Mouse (Mus musculus) hindbrain, embryonic 14.5 days (tissue): ENCODE measurements around the gene Nrp2. TPM values are rescaled to one million over a fixed set of nuclear protein-coding genes. Genes with fewer than 3 reads are reported as not detected.

Source experiments
- ATAC-seq: fragments of 200-750 bp; cut with Nextera tagmentation; 2 replicates; pipeline ENCODE4 v1.8.0; 2017; ENCODE audit warnings: moderate number of reproducible peaks, mild to moderate bottlenecking, moderate TSS enrichment, moderate library complexity; ENCODE audit not compliant: low FRiP score
- DNase-seq: peaks from one replicate; pipeline ENCODE4 v3.0.0-alpha.2; 2015; ENCODE audit warnings: low spot score
- H3K27ac ChIP-seq: fragments of 300-500 bp; sonication (generic); 2 replicates; pipeline ENCODE4 v1.5.1; 2014; ENCODE audit warnings: mild to moderate bottlenecking, moderate library complexity
- H3K27me3 ChIP-seq: fragments of 300-500 bp; sonication (generic); 2 replicates; pipeline ENCODE4 v1.6.1; 2014; ENCODE audit warnings: mild to moderate bottlenecking, low read length, mixed read lengths; ENCODE audit not compliant: control insufficient read depth, insufficient read depth
- H3K36me3 ChIP-seq: fragments of 300-500 bp; sonication (generic); replicated peaks from 2 replicates; pipeline ENCODE4 v1.6.1; 2014; ENCODE audit not compliant: control insufficient read depth, insufficient read depth
- H3K4me1 ChIP-seq: fragments of 300-500 bp; sonication (generic); replicated peaks from 2 replicates; pipeline ENCODE4 v1.6.1; 2014; ENCODE audit warnings: antibody characterized with exemption, low read length, mixed read lengths; ENCODE audit not compliant: control insufficient read depth, insufficient read depth
- H3K4me2 ChIP-seq: fragments of 300-500 bp; sonication (generic); replicated peaks from 2 replicates; pipeline ENCODE4 v1.6.1; 2014; ENCODE audit warnings: mild to moderate bottlenecking, moderate library complexity
- H3K4me3 ChIP-seq: fragments of 300-500 bp; sonication (generic); replicated peaks from 2 replicates; pipeline ENCODE4 v1.5.1; 2014; ENCODE audit warnings: mild to moderate bottlenecking, low read length
- H3K9ac ChIP-seq: fragments of 300-500 bp; sonication (generic); 2 replicates; pipeline ENCODE4 v1.6.1; 2014
- H3K9me3 ChIP-seq: fragments of 300-500 bp; sonication (generic); 2 replicates; pipeline ENCODE4 v1.6.1; 2016; ENCODE audit warnings: low read length; ENCODE audit not compliant: control insufficient read depth
- WGBS: fragments of 180-500 bp; shearing (Covaris S2); extraction: QIAGEN DNeasy Blood & Tissue Kit; methylation state at CpG from one replicate; pipeline ENCODE4 v1.1.7; 2014; 5-methylcytosine and 5-hydroxymethylcytosine counted together
- polyA plus RNA-seq: library from polyadenylated mRNA; unstranded; fragments of >200 nt; fragmentation: Nextera tagmentation; extraction: Ambion mirVana; gene quantifications from 2 replicates; pipeline ENCODE4 v1.2.1, GENCODE M21; 2014

Gene Nrp2
- polyA plus RNA-seq, 1 experiment from 2014 or later: 34.5 TPM

DNA sequence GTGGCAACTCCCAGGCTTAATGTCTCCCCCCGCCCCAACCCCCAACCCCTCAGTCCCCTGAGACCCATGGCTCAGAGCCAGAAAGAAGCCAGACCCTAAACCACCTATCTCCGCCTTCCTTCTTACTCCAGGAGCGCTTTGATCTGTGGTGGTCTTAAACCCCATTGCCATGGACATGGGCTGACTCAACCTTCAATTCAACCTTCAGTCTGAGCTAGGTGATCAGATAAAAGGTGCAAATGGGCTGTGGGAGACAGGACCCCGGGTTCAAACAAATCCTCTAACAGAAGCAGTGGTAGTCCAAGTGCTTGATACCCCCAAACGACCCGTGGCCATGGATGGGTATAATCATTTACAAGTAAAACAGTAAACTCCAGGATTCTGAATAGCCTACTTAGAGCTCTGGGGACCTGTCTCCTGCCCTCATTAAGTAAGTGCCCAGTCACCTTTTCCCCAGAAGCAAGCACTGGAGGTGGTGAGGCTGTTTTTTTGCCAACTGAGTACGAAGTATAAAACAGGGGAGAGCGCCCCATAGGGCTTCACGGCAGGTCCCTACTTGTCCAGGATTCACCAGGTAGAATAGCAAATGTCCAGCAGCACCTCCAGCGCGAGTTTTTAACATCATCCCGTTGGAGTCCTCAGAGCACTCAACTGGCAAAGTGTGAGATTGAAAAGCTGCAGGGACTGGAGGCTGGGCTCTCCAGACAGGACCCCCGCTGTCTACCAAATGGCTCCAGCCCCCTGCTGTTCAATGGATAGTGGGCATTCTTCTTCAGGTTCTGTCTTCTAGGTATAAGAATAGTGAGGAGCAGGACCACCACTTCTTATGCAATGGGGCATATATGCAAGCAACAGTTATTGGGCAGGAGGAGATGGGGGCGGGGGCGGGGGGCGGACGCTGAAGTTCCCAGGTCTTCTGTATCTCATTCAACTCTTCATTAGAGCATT, 5.1 kb downstream of the Nrp2 start:
- ATAC-seq (no peak), DNase-seq (no peak)
- Histone ChIP-seq H3K4me1 (peaks cover 38% of the 10 kb centered on the region), H3K4me3 (peak overlapping the region; percentile 52), H3K9ac (peak overlapping the region; percentile 75), H3K27me3 (no peaks in the 10 kb centered on the region; the same call in 1 of the 2 replicates), H3K36me3 (no peaks in the 10 kb centered on the region), H3K9me3 (no peaks in the 10 kb centered on the region), H3K4me2 (peak overlapping the region; percentile 98), H3K27ac (peak overlapping the region; percentile 84; the same call in 1 of the 2 replicates)
- WGBS: 10% methylated on average over 17 of the region's 17 CpGs

DNA sequence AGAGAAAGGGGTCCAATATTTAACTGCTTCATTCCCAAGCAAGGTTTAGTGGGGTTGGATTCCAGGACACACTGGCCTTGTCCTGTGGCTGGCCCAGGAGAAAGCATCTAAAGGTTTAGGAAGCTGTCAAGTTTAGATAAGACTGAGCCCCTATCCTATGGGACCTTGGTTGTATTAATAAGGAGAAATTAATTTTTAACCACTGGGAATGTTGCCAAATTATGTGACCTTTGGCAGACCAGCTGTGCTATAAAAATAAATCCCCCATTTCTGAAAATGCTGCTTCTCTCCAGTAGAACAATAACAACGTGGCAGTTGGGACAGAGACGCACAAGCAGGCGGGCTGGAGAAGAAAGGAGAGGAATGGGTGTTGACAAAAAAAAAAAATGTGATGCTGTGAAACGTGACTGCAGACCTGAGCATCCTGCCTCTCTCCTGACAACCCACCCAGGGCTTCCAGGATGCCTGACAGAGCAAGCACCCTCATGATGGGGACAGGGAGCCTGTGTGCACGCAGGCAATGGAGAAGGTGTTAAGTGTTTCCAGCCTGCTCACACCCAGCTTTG, 6.8 kb downstream of the Nrp2 start:
- no peaks in the 10 kb centered on the region; the same call in 1 of the 2 replicates for H3K27me3 ChIP-seq
- peak overlapping the region; percentile 12; the same call in 1 of the 2 replicates for H3K4me3 ChIP-seq
- H3K4me2 ChIP-seq: peak overlapping the region; percentile 98
- WGBS: 33% methylated on average over 5 of the region's 5 CpGs
- H3K27ac ChIP-seq: no peak overlapping the region; the same call in 1 of the 2 replicates
- no peaks in the 10 kb centered on the region for H3K9me3 ChIP-seq
- H3K4me1 ChIP-seq: peaks cover 38% of the 10 kb centered on the region
- H3K9ac ChIP-seq: peak overlapping the region; percentile 34; the same call in 1 of the 2 replicates
- H3K36me3 ChIP-seq: no peaks in the 10 kb centered on the region
- DNase-seq: no peak
- no peak for ATAC-seq

- Histone ChIP-seq H3K4me3 (no peak overlapping the region), H3K4me1 (peaks cover 60% of the 10 kb centered on the region), H3K9ac (no peak overlapping the region), H3K27ac (no peak overlapping the region), H3K36me3 (no peaks in the 10 kb centered on the region), H3K27me3 (no peaks in the 10 kb centered on the region; the same call in 1 of the 2 replicates), H3K9me3 (no peaks in the 10 kb centered on the region), H3K4me2 (peak overlapping the region; percentile 11; the same call in 1 of the 2 replicates)
- no peak for ATAC-seq
- WGBS: 80% methylated on average over 17 of the region's 17 CpGs
- no peak for DNase-seq
These were observed 10.1 kb downstream of the Nrp2 start for GRCm38 (mm10) chr1:62713021-62713676.

- no peak for ATAC-seq
- H3K4me1 ChIP-seq: peaks cover 46% of the 10 kb centered on the region
- DNase-seq: no peak
- H3K27me3 ChIP-seq: no peaks in the 10 kb centered on the region; the same call in 1 of the 2 replicates
- no peak overlapping the region for H3K27ac ChIP-seq
- H3K36me3 ChIP-seq: peaks cover 11% of the 10 kb centered on the region
- H3K4me2 ChIP-seq: no peak overlapping the region
- WGBS: 85% methylated on average over 1 of the region's 1 CpGs
- H3K4me3 ChIP-seq: no peak overlapping the region
- H3K9me3 ChIP-seq: no peaks in the 10 kb centered on the region
- no peak overlapping the region for H3K9ac ChIP-seq
These were observed 11.9 kb downstream of the Nrp2 start for GRCm38 (mm10) chr1:62715004-62715403.

- Histone ChIP-seq H3K27ac (no peak overlapping the region), H3K4me2 (0 out of 2 replicates have a peak overlapping the region, but pooled peaks have one; percentile 27), H3K9me3 (no peaks in the 10 kb centered on the region), H3K27me3 (no peaks in the 10 kb centered on the region), H3K4me3 (no peak overlapping the region), H3K9ac (no peak overlapping the region), H3K4me1 (peaks cover 39% of the 10 kb centered on the region), H3K36me3 (peaks cover 18% of the 10 kb centered on the region)
- ATAC-seq (no peak), DNase-seq (no peak)
- WGBS: 50% methylated on average over 4 of the region's 4 CpGs
These were observed 12.6 kb downstream of the Nrp2 start for GRCm38 (mm10) chr1:62715692-62716091.

GRCm38 (mm10) chr1:62716836-62717478, 13.9 kb downstream of the Nrp2 start:
- Histone ChIP-seq H3K9ac (peak overlapping the region; percentile 18), H3K4me1 (peaks cover 31% of the 10 kb centered on the region), H3K36me3 (peaks cover 18% of the 10 kb centered on the region), H3K27me3 (no peaks in the 10 kb centered on the region), H3K9me3 (no peaks in the 10 kb centered on the region), H3K27ac (peak overlapping the region; percentile 44), H3K4me2 (peak overlapping the region; percentile 27), H3K4me3 (peak overlapping the region; percentile 2; the same call in 1 of the 2 replicates)
- ATAC-seq (peak; percentile 72; the same call in 1 of the 2 replicates), DNase-seq (no peak)
- 20% methylated on average over 10 of the region's 10 CpGs for WGBS

- Histone ChIP-seq H3K9ac (peak overlapping the region; percentile 18), H3K4me1 (peaks cover 29% of the 10 kb centered on the region), H3K27ac (peak overlapping the region; percentile 44), H3K27me3 (no peaks in the 10 kb centered on the region), H3K4me3 (0 out of 2 replicates have a peak overlapping the region, but pooled peaks have one; percentile 3), H3K4me2 (peak overlapping the region; percentile 27), H3K36me3 (peaks cover 24% of the 10 kb centered on the region), H3K9me3 (no peaks in the 10 kb centered on the region)
- ATAC-seq: peak; percentile 71; the same call in 1 of the 2 replicates
- 31% methylated on average over 13 of the region's 13 CpGs for WGBS
- peak; percentile 76 for DNase-seq
These were observed 14.6 kb downstream of the Nrp2 start for GRCm38 (mm10) chr1:62717552-62718236.

- no peaks in the 10 kb centered on the region for H3K27me3 ChIP-seq
- H3K9ac ChIP-seq: 0 out of 2 replicates have a peak overlapping the region, but pooled peaks have one; percentile 3
- ATAC-seq: no peak
- peaks cover 27% of the 10 kb centered on the region for H3K36me3 ChIP-seq
- DNase-seq: no peak
- WGBS: 36% methylated on average over 5 of the region's 5 CpGs
- H3K4me1 ChIP-seq: peaks cover 29% of the 10 kb centered on the region
- H3K9me3 ChIP-seq: no peaks in the 10 kb centered on the region
- no peak overlapping the region for H3K4me3 ChIP-seq
- peak overlapping the region; percentile 27; the same call in 1 of the 2 replicates for H3K4me2 ChIP-seq
- H3K27ac ChIP-seq: peak overlapping the region; percentile 44
These were observed 15.1 kb downstream of the Nrp2 start for GRCm38 (mm10) chr1:62718237-62718571.
